Mouse (Mus musculus) ZHBTc4 (cell line): ENCODE results near the gene Mpeg1.

Experiments
- DNase-seq: peaks from one replicate; pipeline ENCODE4 v3.0.0-alpha.2; 2011; ENCODE audit warnings: low read depth, low spot score

Mpeg1 gene

DNA sequence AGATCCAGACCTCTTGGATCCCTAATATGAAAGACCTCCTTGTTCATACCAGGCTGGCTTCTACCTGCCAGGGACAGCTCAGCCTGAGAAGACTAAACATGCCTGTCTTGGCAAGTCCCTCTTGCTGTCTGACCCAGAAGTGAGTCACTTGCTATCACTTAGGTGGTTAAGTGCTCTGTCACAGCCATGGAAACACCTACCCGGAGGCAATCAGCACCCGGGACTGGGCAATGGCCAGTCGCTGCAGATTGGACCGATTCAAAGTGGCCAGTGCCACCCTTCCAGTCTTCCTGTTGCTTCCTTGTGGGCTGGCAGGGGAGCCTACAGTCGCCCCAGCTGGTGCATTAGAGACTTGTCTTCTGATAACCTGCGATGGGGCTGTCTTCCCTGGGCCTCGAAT, 31.1 kb downstream of the Mpeg1 start:
- no peak for DNase-seq

DNA sequence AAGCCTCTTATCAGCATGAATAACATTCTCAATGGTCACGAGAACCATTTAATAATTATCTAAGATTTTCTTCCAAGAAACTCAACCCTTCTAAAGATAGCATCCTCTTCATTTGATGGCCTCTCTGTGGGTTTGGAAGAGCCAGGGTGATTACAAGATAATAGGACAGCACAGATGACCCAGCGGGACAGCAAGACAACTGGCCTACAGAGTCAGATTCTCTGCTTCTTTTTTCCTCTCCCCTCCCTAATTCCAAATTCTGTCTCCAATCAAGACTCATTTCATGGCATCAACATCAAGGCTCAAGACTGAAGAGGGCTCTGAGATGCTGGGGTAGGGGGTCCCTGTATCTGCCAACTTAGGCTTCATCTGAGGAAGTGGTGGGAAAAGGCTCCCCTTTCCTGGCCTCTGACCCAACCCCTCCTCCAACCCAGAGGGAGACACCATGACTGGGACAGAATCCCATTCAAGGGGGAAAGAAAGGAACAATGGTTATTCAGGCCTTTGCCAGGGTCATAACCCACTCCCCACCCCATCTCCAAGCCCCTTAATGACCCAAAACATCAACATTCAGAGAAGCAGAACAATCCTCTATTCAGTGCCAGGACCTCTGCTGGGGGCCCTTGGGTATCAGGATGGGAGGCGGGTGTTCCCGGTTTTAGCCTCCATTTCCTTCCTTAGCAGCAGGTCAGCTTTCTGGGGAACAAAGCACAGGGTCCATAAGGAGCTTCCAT, 33.0 kb downstream of the Mpeg1 start:
- DNase-seq = no peak

DNA sequence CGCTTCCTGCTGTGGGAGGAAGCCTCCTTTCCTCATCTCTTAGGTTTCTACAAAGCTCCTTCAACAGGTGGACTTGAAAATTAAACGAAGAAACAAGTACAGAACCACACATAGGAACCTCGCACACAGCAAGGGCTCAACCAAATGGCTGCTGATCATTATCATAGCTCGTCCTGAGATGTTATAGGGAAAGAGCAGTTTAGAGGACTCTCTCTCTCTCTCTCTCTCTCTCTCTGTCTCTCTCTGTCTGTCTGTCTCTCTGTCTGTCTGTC, 33.5 kb downstream of the Mpeg1 start:
- DNase-seq = no peak

GRCm38 (mm10) chr19:12494972-12495535, 34.5 kb downstream of the Mpeg1 start:
- DNase-seq = no peak

DNA sequence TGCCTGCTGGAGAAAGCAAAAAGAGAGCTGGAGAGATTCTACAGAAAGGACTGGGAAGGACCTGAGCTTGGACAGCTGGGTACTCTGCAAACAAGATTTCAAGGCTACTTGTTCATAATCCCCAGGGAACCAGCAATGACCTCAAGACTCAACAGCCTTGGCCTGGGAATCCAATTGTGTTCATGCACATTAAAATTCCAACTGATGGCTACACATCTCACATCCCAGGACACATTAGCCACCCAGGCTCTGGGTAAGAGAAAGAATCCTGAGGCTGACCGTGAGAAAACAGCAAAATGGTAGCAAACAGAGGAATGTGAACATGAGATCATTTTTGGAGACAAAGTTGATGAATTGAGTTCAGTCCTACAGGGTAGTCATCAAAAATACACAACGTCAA, 35.7 kb downstream of the Mpeg1 start:
- DNase-seq = no peak

GRCm38 (mm10) chr19:12497909-12498308, 37.3 kb downstream of the Mpeg1 start:
- no peak for DNase-seq

DNA sequence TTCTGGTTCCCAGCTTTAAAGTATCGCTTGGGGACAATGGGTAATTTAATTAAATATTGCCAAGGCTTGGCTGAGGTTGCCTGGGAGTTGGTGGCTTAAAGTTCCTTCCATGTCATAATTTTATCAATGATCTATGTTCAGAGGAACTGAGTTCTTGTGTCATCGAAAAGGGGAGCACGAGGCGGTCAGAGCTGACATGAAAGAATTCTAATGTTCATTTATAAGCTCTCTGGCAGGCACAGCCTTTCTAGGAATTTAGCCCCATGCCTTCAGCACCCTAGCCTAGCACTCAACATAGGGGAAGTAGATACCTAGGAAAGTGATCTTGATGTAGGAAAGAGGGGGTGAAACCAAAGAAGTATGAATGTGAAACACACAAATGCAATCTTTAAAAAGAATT, 37.7 kb downstream of the Mpeg1 start:
- DNase-seq = no peak

DNA sequence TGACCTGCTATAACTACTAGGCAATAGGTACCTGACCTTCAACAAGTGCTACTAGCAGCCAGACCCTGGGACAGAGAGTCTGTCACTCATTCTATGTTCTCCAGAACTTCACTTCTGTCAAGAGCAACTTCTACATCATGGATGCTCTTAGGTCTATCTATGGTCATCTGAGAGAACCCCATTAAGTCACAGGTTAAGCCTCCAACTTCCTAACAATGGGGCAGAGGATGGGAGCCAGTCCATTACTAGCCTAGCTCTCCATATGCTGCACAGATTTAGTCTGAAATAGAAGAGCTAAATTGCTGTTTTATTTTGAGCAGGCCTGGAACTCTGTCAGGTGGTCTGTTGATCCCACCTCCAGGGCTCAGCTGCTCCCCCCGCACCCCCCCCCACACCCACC, 38.4 kb downstream of the Mpeg1 start:
- no peak for DNase-seq

- no peak for DNase-seq
These were observed 38.9 kb downstream of the Mpeg1 start for GRCm38 (mm10) chr19:12499485-12499884.

DNA sequence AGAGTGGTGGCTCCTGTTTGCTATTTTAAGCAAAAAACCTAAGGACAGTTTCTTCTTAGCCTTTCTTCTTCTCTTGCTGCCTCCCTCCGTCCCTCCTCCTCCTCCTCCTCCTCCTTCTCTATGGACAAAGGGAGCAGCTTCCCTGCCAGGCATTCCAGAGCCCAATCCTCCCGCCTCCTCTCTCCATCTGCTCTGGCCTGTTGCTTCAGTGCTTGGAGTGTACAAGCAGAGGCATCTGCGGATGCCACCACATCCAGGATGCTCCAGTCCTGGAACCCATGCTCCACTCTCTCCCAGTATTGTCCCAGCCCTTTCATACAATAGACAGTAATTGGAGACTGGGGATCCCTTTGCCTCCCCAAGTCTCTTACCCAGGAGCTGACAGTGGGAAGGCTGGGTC, 39.5 kb downstream of the Mpeg1 start:
- no peak for DNase-seq

DNA sequence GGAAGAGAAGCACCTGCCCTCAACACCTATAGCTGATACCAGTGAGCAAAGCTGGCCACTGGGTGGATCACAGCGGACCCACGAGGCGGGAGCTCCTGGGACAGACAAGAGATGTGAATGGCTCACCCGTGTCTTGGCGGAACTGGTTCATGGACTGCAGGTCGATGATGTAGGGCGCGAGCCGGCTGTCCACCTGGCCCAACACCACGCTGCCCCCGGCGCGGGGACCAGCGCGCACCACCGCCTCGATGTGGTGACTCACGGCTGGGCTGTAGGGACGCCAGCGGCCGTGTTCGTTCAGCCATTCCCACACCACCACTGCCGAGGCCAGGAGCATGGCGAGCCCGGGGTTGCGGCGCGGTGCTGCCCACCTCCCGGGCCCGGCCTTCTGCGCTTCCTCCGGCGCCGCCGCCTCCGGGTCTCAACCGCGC, 40.3 kb downstream of the Mpeg1 start:
- DNase-seq = peak; percentile 46

DNA sequence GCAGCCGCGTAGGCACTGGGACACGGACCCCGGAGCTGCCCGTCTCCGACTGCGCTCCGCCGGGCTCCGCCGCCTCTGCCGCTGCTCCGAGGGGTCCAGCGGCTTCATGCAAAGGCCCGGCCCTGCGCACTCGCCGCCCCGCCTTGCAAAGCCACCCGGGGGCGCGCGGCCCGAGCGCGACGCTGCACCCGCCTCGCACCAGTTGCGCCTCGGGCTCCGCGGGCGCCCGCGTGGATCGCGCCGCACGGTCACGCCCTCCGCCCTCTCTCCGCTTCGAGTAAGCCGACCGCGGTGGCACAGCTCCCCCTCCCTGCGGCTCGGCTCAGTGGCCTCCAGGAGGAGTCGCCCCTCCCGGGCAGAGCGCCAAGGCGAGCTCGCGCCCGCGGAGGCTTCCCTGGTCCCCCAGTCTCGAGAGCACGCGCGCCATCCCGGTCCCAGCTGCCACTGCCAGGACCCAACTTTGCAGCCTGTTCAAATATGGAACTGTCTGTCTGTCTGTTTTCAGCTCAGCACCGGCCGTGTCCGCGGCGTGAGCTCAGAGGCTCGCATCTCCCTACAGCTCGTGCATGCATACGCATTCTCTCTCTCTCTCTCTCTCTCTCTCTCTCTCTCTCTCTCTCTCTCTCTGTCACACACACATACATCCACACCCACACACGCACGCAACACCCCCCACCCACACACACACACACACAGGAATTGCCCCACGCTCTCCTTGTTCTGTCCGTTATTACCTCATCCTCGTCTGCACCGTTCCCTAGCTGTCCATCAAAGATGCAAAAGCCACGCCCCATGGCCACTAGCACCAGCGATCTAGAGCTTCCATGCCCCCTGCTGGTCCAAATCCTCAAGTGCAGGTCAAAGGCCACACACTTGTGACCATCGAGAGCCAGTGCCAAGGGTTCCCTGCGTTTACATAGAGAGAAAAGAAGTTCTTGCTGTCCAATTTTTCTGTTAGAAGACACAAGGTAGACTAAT, 41.1 kb downstream of the Mpeg1 start, which contains the start of gene Dtx4:
Gene Dtx4, minus strand, starts transcription at position 85 of the 978 bp plus-strand sequence.
- DNase-seq = peak; percentile 96

GRCm38 (mm10) chr19:12502756-12503155, 42.2 kb downstream of the Mpeg1 start:
- DNase-seq = no peak

DNA sequence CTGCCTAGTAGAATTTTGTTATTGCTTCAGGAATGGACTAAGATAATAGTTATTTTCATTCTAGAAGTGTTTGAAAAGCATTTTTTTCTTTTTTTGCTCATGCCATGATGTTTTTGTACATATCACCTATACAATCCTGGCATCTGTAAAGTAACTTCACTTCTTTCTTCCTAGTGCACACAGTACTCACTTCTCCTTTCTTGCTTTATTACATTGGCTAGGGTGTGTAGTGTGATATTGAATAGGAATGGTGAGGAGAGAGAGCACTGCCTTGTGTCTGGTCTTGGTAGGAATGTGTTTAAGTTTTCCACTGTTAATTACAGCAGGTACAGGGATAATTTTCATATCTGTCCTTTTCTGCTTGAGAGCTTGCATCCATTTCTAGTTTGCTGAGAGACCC, 54.0 kb downstream of the Mpeg1 start:
- no peak for DNase-seq
